Mouse (Mus musculus) erythroid progenitor cell, adult 5-6 weeks (primary cell): ENCODE measurements around the gene Dpp7. TPM values are rescaled to one million over a fixed set of nuclear protein-coding genes. Genes with fewer than 3 reads are reported as not detected.
A peak's percentile ranks its signal among the peaks of the same experiment; 100 is the strongest.

Source experiments
- ATAC-seq: replicated peaks from 2 replicates; pipeline ENCODE4 v1.8.0; 2016; ENCODE audit warnings: moderate number of reproducible peaks, mild to moderate bottlenecking, moderate TSS enrichment, inconsistent platforms; ENCODE audit not compliant: poor library complexity, low FRiP score, severe bottlenecking
- total RNA-seq, 2 experiments: library from RNA; stranded (forward) in 1 of 2; stranded (reverse) in 1 of 2; fragments of 150-400 nt in 1 of 2; fragments of 186-747, 209-891 nt in 1 of 2; gene quantifications; 2 replicates each; pipeline versions ENCODE4 v1.2.3 to v1.2.4; 2015 to 2017; ENCODE audit warnings: low replicate concordance in 2 of 2

The Dpp7 gene
- total RNA-seq, 2 experiments from 2014 or later, result 0.68 TPM; not detected in 1

DNA sequence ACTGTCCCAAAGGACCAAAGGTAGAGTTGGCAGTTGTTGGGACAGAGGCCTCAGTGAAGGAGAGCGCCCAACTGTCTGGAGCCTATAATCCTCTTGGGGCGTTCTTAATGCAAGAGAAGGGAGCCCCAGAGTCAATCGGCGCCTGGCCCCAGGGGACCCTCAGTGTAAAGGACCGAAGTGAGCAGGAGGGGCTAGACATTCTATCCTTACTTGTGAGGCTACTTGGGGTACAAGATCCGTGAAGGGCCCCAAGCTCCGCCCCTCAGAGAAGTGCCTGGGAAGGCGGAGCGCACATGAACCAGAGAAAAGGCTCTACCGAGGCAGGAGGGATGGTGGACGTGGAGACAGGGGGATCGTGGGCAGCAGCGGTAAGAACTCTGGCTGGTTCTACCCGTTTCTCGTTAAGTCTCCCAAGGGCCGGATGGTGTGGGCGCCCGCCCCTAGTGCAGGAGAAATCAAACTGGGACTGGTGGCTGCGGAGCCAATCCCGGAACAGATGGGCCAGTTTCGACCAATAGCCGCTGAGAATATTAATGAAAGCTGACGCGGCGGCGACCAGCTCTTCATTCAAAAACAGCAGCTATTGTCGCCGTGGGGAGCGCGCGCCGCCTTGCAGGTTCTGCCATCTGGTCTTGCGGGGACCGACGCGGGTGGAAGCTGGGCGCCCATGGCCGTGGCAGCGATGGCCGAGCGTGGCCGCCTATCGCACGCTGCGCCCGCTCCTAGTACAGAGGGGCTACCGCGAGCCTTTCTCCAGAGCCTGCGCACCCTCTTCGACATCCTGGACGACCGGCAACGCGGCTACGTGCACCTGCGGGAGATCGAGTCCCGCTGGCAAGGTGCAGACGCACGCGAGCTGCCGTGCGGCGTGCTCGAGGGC is 15.8 kb upstream of the Dpp7 start, which contains the start of gene Sapcd2:
TSS of gene Sapcd2 (plus strand) at position 558 of the 880 bp plus-strand sequence.
- ATAC-seq, result peak; percentile 87

DNA sequence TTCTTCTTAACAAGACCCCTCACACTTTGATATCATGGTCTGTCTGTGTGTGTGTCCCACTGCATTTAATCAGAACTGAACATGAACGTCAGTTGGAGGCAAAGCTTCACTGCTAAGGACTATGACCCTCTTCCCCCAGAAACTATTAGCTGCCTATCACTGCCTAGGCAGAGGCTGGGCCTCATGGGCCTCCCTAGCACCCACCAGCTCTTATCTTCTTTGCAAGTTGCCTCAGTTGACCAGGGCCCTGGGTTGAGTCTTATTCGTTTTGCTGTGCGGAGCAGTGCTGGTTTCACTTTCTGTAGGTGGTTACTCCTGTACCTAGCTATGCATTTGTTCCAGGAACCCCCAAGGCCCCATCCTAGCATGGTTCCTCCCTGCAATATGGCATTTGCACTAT is 13.8 kb upstream of the Dpp7 start:
- ATAC-seq, result no peak

DNA sequence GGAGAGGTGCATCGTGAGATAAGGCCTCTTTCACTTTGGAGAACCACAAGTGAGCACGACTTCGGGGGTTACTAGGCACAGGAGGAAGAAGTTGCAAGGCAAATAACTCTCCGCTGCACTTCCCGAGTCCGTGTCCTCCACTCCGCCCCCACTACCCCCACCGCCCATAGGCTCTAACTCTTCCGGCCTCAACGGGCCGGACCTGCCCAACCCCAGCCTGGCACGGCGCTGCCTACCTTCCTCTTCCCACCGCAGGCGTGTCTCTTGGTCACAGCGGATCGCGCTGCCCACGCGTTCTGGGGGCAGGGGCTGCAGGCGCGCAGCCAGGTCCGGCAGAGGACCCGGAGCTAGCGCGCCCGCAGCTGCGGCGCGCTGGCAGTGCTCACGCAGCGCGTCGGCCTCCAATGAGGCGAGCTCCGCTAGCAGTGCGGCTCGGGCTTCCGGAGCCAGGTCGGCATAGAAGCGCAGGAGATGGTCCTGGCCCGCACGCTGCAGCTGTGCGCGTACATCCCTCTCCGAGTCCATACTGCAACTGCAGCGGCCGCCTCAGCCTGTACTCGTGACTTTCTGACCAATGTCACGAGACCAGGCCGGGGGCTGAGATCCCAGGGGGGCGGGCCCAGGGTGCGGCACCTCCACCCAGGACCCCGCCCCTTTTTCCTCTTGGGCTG is 9.1 kb upstream of the Dpp7 start, which contains the start of gene Uap1l1:
TSS of gene Uap1l1 (minus strand) at position 592 of the 671 bp plus-strand sequence.
- no peak for ATAC-seq

DNA sequence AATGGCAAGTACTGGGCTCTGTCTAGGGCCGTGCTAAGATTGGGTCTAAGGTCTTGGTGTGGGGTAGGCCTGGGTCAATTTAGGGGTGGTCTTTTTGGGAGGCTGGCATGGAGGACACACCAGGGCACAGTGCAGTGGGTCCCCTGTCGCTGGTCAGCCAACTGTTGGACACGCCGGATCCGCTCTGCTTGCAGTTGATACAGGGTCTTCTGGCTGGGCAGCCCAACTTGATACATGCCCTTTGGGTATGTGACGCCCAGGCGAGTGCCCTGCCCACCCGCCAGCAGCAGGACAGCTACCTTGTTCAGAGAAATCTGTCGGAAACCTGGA is 8.6 kb upstream of the Dpp7 start:
- ATAC-seq, result no peak

DNA sequence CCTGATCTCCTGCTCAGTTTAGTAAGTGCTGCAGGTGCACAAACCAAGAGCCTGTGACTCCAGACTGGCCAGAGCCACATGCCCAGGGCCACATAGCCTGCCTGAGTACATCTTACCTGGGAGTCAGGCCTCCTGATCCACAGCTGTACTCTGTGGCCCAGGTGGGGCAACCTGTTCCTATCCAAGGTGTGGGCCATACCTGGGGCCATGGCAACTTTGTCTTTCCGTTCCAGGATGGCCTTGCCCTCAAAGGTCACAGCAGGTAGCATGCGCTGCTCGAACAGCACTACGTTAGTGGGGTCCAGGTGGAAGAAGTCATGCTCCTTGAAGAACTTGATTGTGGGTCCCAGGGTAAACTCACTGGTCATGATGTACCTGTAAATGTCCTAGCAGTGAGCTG is 8.2 kb upstream of the Dpp7 start:
- ATAC-seq, result no peak; the same call in 1 of the 2 replicates

DNA sequence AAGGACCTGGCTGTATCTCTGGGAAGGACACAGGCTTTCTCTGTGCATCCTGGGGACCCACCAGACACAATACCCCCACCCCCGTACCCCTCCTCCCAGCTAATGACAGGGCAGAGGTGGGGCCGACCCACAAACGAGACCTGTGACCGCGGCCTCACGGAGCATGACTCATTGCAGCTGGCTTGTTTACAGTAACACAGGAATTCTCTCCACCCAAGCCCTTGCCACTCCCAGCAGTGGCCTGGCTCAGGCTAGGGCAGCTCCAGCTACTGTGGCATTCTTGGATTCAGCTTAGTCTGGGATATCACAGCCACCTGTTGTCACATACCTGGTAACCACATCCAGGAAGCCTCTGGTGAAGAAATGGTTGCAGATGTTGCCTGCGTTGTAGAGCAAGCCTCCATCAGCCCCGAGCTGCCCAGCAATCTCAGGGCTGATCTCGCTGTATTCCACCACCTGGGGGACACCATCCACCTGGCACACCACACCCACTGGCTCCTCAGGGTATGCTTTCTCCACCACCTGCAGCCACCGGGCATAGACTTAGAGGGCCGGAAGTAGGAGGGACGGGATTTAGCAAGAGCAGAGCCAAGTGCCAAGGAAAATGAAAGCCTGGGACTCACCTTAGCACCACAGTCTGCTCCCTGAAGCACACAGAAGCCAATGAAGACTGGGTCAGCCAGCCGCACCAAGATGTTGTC is 7.5 kb upstream of the Dpp7 start:
- no peak for ATAC-seq

DNA sequence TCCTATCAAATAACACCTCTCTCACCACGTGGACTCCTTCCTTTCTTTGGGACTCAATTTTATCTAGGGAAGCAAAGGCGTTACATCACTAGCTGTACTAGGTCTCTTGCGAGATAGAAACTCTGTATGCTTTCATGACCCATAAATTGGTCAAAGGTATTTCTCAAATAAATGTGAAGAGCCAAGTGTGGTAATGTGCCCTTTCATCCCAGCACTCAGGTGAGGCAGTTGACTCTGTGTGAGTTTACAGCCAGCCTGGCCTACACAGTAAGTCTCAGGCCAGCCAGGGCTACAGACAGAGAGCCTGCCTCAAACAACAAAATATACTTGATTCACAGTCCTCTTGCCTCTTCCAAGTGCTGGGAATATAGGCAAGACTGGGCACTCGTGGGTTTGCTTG is 3.7 kb upstream of the Dpp7 start:
- ATAC-seq, result no peak

DNA sequence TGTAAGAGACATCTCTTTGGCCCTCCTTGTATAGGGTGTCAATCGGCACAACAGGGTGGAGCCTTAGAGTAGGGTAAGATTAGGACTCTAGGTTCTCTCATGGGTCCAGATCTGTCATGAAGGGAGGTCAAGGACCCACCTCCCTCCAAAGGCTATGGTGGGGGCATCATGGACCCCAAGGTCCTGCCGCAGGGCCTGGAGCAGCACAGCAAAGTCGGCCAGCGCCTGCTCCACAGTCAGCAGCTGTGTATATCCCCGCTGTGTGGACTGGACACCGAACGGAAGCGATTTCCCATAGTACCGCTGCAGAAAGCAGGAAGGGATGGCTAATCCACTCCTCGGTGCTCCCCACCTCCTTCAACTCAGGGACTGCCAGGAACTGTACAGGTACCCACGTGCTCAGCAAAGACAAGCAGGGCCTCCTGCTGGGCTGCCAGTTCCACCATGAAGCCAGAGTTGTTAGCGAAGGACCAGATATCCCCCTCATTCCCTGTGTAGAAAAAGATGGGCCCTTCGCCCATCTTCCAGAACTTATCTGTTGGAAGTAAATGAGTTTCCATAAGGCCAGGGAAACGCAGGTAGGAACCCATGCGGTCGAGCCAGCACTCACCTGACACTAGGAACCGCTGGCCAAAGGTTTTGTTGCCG is 616 bp downstream of the Dpp7 start:
- no peak for ATAC-seq

DNA sequence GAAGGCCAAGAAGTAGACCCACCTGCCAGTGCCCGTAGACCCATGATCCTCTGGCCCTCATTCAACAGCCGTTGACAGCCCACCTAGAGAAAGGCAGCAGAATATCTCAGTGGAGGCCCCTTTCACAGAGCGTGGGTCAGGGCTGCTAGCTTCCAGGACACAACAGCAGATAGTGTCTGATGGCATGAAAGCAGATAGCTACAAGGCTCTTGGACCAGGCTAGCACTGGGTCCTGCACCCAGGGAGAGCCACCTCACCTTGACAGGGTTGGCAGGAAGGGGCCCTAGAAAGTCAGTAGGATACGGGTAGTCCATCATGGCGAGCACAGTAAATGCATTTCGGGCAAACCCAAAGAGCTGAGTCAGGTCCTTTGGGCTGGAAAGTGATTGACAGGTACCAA is 1.9 kb downstream of the Dpp7 start:
- no peak for ATAC-seq

DNA sequence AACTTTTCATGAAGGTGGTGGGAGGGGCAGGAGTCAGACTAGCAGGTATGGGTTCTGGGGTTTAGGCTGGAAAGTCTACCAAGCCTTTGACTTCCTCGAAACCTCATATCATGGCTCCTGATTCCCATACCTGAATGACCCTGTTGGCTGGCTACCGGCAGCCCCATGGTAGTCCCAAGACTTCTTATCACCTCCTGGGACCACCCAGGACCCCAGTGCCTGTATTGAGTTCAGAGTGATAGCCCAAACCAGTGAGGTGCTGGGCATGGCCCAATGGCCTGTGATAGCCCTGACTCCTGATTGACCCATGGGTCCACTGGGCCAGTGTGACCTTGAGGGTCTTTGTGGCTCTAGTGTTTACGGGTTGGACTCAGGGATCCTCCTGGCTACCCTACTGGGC is 5.5 kb downstream of the Dpp7 start:
- no peak for ATAC-seq

DNA sequence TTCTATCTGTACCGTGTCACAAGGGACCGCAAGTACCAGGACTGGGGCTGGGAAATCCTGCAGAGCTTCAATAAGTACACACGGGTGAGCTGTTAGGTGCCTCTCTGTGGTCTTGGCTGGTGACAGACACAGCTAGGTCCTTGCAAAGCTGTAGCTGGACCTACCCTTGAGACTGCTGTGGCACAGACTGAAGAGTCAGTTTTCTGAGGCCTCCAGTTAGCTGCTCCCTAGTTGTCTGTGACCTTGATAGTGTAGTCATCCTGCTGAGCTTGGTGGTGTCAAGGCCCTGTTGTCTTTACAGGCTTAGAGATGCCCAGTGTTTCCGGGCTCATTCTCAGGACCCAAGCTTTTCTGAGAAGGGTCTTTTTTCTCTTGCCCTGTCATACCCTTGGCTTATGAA is 6.7 kb downstream of the Dpp7 start:
- no peak for ATAC-seq

DNA sequence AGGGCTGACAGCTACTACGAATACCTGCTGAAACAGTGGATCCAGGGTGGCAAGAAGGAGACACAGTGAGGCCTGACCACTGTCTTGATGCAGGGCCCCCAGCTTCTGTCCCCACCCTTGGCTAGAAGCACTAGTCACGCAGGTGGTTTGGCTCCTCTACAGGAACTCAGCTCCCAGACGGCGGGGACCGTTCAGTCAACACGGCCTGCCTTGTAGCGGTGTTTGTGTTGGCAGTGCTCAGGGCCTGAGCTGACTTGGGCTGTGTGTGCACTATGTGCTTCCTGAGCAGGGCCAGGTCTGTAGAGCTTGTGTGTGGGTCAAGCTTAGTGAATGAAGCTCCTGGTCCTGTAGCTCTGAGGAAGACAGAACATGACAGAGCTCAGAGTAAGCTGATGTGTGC is 8.0 kb downstream of the Dpp7 start:
- ATAC-seq, result no peak

DNA sequence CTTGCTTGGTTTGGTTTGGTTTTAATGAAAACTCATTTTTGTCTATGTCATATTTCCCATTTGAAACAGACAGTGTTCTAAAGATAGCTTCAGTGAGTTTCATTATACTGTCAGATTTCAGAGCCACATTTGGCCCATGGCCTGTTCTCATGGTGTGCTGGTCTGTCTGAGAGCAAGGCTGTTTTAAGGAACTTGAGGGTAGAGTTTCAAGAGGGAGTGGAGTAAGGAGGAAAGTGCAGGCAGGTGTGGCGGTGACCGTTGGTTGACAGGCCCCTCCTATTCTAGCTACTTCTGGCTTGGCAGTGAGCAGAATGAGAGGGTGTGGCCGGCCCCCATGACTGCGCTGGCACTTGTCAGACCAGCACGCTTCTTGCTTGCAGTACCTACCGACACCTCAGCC is 17.9 kb downstream of the Dpp7 start:
- ATAC-seq, result no peak

DNA sequence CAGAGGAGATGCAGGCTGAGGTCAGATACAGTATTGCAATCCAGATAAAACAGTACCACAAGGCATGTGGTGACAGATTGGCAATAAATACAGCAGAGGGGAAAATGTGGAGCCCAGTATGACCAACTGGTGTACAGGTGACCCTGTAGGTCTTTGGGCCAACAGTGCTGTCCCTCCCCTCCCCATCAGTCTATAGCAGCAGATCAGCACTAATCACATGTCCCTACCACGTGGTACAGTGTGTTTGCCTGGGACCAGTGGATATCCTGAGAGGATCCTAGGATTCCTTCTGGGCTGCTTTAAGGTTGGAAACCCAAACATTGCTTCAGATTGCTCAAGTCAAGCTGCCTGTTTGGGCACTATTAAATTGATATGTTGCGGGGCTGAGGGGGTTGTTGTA is 22.6 kb downstream of the Dpp7 start:
- ATAC-seq, result no peak

DNA sequence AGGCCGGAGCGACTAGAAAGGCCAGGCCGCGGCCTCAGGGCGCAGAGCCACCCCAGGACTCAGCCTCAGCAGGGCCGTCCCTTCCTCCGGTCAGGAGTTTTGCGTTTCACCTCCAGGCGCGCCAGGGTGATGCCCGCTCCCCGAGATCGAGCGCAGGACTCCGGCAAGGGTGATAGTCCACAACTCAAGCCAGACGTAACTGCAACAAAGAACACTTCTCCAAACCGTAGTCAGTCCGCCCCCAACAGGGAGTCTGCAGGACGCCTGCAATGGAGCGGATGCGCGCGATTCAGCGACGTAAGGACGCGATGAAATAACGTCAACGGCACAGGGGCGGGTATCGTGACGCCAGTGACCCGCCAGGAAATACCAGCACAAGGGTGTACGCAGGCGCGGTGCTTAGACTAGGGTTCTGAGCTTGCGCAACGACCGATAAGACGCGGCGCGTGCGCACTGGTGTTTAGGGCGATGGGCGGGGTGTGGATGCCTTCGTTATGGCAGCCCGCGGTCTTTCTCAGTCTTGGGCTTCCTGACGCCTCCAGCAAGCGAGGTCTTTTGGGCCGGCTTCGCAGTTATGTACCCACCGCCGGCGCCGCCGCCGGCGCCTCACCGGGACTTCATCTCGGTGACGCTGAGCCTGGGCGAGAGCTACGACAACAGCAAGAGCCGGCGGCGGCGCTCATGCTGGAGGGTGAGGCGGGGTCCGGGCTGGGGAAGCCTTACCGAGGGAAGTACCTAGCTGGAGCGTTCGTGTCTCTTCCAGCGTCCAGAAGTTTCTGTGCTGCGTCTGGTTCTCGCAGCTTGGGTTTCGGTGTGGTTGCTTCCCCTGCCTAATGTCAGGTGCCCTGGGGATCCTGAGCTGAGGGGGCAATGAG is 23.6 kb downstream of the Dpp7 start, which contains the start of gene Man1b1:
TSS of gene Man1b1 (plus strand) at position 53 of the 875 bp plus-strand sequence.
- peak; percentile 97 for ATAC-seq

DNA sequence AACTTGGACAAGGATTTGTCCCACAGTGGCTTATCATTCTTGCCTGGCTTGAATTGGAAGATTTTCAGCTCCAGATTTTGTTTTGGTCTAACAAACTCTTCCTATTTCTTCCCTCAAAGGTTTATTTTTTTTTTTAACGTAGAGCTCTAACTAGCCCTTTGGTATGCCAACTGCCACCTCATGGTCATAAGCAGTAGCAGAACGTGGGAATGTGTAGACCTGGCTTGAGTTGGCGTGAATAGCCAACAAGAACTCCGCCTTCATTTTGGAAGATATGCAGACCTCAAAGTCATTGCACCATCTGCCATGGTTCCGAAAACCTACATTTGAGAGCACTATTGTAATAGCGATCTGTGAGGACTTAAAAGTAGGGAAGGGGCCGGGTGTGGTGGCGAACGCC is 24.7 kb downstream of the Dpp7 start:
- no peak for ATAC-seq

DNA sequence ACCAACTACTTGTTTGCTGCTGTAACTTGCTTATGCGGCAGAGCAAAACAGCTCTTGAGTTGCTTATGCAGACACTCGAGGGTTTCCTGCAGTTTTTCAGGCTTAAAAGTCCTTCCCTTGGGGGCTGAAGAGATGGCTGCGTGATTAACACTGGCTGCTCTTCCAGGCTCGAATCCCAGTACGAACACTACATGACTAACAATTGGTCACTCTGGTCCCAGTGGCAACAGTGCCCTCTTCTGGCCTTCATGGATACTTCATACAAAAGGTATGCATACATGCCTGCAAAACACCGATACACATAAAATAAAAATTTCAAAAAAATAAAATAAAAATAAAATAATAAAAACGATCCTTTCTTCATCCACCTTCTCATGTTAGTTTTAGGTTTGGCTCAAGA is 27.7 kb downstream of the Dpp7 start:
- ATAC-seq, result no peak

DNA sequence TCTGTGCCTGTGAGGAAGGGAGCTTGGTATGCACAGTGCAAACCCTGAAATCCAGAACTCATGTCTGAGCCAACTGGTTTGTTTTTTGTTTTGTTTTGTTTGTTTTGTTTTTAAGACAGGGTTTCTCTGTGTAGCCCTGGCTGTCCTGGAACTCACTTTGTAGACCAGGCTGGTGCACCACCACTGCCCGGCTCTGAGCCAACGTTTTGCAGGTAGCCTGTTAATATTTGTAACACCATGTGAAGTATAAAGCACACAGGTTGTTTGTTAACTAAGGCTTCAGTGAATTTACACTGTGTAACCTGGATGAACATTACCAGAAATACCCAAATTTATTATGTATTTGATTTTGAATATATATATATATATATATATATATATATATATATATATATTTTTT is 30.1 kb downstream of the Dpp7 start:
- no peak for ATAC-seq

DNA sequence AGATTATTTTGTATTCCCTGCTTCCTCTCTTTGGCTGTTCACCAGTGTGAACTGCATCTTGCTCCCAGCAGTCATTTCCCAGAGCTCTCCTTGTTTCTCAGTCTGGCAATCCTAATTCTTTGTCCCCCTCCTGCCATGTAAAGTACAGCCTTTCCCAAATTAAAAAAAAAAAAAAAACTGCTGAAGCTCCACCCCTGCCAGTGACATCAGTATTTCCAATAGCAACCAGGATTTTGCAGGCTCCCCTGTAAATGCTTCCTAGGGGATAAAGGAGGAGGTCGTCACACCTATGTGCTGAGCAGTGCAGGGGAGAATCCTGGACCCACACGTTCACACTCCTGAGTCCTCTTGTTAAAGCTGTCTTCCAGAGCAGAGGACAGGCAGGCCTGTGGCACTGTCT is 36.1 kb downstream of the Dpp7 start:
- ATAC-seq, result no peak
